Mouse (Mus musculus) layer of hippocampus, adult 9-11 months (tissue): ENCODE measurements around the gene Gm28230.

Source experiments
- DNase-seq: peaks from one replicate; pipeline ENCODE4 v3.0.0; 2022

The Gm28230 gene

DNA sequence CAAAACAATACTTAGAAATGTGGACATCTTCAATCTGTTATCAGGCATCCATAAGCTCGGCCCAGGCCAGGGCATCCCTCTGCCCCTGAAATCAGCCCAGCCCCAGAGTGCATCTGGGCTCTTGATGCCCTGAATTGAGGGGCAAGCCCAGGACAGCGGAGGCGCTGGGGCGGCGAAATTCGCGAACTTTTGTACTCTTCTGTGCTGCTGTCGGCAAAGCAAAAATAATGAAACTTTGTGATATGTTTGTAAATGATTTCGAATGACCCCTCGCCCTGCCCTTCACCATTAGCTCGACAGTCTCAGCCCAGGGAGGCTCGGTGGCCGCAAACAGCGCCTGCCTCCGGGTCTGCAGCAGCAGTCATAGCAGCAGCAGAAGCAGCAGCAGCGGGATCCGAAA, 1.4 kb upstream of the Gm28230 start:
- no peak for DNase-seq

DNA sequence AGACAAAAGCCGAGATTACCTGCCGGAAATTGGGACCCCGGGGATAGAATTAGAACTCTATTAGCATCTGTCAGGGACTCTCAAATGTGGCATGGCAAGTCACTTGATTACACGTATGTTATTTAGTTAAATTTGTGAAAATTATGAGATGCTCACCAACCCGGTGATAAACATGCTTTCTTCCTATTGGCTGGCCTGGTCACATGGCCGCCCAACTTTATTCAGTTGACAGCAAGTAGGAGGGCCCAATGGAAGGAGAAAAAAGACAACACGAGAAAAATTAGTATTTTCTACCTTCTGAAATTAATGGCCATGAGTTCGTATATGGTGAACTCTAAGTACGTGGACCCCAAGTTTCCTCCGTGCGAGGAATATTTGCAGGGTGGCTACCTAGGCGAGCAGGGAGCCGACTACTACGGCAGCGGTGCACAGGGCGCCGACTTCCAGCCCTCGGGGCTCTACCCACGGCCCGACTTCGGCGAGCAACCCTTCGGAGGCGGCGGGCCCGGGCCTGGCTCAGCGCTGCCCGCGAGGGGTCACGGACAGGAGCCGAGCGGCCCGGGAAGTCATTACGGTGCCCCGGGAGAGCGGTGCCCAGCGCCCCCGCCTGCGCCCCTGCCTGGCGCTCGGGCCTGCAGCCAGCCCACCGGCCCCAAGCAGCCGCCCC, 578 bp downstream of the Gm28230 start:
- no peak for DNase-seq

DNA sequence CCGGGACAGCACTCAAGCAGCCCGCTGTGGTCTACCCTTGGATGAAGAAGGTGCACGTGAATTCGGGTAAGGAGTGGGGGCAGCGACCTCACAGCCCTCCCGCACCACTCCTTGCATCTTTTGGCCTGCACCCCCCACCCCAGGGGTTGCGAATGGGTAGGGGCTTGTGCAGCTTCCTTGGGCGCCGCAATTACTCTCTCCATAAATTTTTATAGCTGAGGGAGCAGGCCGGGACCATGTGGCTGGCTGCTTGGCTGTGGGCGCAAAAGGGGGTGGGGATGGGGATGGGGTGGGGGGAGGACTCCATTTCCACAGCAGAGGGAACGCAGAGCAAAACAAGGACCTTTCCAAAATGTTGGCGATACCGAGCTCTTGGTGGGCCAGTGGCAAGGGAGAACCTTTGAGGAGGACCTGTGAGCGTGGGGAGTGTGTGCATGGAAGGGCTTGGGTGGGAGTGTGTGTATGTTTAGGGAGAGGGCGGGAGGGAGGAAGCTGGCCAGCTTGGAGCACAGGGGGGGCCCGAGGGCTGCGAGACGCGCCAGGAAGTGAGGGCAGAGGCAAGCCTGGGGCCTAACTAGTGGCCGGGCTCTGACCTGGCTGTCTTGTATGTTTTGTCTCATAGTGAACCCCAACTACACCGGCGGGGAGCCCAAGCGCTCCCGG, 1.2 kb downstream of the Gm28230 start:
- no peak for DNase-seq

DNA sequence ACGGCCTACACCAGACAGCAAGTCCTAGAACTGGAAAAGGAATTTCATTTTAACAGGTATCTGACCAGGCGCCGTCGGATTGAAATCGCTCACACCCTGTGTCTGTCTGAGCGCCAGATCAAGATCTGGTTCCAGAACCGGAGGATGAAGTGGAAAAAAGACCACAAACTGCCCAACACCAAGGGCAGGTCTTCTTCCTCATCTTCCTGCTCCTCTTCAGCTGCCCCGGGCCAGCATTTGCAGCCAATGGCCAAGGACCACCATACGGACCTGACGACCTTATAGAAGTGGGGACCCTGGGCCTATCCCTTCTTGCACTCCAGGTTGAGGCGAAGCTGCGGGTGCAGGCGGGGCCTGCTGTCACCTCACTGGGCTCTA, 1.8 kb downstream of the Gm28230 start:
- no peak for DNase-seq

DNA sequence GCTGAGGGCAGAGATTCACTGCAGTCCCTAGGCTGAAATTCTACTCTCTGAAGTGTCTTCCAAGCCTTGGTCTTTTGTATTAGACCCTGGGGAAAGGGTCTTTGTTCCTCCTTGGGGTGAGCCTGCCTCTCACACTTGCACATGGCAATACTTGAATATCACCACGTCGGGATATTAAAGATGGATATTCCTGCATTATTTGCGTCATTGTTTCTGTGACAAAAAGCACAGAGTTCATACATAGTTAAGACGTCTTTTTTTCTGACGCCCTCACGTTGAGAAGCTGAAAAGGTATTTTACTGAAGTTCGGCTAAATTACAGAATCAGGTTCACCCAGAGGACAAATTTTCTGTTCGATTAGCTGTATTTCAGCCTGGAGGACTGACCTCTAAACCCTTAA, 3.8 kb downstream of the Gm28230 start:
- no peak for DNase-seq

DNA sequence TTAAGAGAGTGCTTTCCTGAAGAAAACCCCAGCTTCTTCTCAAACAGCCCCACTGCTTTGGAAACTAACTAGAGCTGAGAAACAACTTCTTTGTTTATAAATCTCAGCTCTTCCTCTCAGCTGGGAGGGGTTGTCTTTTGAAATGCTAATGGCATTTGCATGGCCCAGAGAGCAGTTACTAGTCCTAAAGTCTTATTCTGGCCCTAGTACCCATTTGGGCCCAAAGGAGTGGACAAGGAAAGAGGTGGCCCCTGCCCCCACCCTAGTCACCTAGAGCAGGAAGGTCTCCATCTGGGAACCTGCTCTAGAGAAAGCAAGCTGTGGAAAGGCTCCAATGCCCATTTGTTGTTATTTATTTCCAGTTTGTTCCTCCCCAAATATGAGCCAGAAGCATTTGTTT, 4.5 kb downstream of the Gm28230 start:
- DNase-seq: no peak

DNA sequence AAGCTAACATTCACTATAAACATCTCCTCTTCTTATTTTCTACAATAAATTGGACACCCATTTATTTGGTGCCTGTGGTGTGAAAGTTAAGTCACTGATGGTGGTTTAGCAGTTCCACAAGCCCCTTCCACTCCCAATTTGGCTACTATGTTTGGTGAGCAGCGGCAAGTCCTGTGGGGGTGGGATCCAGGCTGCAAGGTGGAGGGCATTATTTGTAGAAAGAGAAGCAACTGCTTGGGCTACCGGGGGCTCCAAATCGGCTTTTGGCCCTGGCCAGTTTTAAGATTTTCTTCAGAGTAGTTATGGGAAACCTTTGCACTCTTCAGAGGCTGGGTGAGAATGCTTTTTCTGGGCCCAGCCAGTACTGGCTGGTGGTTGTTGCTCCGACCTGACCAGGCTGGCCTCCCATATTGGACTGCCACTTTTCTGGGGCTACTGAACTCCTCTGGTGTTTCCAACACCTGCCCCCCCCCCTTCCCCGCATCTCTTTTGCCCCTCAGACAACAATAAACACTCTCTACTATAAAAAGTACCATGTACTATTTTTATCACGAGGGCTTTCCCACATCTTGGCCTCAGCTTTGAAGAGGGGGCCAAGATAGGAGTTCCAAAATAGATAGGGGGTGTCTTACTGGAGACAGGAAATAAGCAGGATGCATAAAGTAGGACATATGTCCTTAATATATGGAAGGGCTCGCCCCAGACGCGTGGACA, 5.4 kb downstream of the Gm28230 start:
- DNase-seq: no peak

DNA sequence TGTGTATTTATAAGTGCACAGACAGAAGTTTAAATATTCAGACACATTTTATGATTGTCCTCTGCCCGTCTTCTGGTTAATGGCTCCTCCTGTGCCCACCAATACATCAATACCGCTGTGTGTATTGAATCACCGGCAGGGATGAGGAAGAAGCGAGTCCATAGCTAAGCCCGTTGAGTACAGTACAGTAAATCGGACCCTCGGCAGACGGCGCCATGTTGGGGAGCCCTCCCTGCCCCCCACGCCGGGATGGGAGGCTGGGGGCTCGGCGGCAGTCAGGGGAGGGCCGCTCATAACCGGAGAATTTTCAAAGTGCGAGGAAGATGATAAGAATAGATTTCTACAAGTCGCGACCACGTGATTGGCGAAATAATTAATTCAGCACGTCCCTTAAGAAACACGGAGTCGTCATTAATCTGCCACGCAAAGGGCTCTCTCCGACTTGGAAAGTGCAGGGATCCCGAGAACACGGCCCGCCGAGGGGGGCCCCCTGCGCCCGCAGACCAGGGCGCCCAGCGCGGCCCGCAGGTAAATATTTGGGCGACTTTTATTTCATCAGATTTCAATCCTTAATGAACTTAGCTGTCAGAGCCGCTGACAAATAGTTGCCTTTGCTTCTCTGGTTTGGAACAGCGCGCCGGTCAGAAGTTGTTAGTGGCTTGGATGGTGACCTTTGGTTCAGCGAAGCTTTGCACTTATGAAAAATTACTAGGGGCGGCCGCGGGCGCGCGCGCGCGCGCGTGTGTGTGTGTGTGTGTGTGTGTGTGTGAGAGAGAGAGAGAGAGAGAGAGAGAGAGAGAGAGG, 6.2 kb downstream of the Gm28230 start:
- no peak for DNase-seq

DNA sequence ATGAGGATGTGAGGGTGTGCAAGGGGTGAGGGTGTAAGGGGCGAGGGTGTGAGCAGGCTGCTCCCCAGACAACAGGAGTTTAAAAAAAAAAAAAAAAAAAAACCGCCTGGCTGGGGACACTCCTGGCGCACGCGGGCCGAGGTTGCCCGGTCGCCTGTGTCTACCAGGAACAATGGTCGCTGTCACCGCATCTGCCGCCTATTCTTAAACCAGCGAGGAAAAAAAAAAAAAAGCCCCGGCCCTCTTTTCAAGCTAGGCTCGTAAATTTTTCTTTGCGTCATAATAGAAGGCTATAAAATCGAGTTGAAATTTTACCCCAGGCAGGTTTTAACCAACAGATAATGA, 6.8 kb downstream of the Gm28230 start:
- DNase-seq: no peak

DNA sequence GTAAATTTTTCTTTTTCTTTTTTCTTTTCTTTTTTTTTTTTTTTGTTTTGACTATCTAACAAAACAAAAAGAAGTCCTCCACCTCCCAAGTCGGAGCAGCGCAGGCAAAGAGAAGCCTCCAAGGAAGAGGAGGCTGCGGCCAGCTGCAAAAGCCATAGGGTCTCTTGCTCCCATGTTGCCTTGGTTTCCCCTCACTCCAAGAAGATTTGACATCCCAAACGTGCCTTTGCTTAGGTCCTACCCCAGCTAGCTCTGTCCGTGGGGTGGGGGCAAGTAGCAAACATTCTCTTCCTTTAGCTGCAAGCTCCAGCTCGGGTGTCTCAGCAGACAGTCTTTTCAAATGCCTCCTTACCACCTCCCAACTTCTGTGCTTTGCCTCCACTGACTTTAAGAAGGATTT, 7.2 kb downstream of the Gm28230 start:
- no peak for DNase-seq

DNA sequence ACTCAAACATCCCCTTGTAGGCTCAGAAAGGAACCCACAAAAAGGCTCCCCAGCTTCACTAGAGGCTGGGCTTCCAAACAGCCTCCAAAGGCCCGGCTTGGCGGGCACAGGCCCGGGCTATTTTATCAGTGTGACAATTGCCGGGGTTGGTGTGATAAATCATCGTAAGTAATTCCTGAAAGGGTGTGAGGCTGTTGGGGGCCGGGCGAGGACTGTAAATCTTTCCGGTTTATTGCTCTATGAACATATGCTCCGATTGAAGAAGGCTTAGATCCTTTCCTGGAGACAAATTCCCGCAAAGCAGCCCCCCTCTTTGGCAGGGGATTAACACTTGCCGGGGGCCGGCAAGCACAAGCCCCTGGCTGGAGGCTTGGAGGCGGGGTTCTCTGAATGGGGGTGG, 7.9 kb downstream of the Gm28230 start:
- no peak for DNase-seq

DNA sequence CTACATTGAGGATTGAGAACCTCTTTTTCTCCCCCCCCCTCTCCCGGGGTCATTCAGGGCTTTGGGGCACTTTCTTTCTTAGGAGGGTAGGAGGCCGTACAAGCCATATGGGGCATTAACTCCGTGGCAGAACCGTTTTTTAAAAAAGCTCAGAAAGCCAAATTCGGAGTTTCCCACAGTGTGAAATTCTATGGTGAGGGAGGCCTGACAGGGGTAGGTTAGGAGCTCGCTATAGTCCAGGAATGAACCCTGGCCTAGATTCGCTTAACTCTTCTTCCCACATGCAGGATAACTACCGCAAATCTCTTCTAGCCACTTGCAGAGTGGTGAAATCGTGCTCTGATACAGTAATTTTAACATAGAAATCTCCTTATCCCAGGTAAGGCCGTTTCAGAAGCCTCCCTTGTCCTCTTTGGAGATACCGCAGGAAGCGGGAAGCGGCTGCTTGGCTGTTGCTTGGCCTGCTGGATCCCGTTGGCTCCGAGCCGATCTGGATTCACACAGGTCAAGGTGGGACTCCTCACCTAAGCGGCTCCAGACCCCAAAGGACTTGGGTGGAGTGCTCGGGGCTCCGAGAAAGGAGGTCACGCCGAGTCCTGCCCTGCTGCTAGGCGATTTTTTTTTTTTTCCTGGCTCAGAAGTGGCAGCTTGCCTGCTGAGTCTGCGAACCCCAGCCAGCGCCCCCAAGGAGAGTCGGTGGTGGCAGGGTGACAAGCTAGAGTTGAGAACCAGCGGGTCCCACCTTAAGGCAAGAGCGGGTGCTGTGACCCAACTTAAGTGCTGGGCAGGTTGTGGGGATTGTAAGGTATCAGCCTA, 8.7 kb downstream of the Gm28230 start:
- no peak for DNase-seq

DNA sequence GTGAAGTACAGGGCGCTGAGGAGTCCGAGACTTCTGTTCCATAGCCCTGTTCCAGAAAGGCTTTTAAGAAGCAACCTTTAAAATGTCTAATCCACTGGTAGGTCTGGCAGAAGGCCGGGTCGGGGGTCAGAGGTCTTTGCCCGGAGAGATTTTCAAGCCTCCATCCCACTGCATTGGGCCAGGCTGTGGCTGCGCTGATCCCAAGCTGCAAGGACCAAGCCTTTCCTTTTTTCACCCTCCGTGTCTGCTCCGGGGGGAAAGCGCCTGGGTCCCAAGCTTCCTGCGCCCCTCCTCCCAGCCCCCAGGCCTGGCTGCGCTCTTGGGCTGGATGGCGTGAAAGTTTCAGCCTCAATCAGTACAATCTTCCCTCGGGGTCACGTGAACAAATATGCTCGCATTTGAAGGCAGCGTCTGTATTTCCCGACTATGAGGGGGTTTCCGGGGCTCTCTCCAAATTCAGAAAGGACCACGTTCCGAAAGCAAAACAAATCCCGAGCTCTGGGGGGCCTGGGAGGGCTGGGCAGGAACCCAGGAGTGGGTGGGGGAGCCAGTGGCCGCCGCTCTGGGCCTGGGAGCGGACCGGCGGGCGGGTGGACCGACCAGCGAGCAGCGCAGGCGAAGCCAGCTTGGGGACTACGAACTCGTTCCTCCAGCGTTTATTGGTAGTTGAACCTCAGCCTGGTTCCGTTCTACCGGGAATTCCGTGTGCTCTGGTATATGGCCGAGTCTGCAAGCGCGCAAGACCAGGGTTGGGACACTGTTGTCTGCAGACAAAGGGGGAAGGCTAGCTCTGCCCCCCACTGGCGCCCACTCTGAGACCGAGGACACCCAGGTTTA, 9.5 kb downstream of the Gm28230 start:
- DNase-seq: no peak

DNA sequence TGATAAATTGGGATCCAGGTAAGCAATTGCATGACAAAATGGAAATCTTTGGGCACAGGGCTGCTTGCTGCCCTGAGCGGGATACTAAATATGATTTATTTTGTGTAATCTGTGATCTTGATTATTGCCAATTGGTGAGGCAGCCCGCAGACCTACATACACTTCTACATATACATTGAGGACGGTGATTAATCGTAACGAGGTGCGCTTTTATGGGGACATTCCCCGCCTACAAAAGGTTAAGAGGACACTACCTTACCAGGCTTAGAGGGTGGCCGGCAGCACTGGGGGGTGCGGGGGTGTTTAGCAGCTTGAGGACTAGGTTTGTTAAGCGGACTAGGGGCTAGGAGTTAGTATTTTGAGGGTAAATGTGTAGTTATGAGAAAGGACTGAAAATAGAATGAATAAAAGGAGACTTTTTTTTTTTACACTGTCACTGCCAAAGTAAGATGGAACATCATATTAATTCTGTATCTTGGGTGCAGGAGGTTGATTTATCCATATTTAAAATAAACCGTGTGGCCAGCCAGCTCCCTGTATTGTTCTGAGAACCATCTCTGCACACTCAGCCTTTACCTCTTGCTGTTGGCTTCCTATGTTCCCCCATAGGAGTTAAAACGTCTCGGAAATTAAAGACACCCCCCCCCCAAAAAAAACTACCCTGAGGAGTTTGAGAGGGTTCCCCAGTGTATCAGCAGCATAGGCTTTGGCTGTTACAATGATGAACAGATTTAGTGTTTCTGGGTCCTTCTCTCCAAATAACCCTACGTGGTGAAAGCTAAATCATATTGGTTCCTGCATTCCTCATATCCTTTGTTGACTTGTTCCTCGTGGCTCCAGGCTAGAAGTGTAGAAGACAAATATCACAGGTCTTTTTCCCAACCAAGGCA, 10.4 kb downstream of the Gm28230 start:
- DNase-seq: no peak

DNA sequence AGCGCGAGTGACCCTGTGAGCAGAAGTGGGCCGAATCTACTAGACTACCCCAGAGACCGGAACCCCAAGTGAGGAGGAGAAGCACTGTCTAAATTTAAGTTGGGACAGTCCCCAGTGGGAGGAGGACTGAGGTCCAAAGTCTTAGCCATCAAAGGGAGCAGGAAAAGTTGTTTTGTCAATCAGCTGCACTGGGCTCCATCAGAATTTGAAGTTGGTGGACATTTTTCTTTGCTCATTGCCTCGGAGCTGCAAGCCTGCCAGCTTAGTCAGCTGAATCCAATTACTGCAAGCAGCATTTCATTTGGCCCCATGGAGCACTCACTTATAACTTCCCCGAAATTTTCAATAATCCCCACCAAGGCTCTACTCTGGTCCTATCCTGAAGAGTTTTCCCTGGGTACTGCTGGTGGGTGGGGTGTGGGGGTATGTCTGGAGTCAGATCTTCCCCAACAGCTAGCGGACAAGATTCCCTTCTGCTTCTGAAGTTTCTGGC, 11.1 kb downstream of the Gm28230 start:
- no peak for DNase-seq

DNA sequence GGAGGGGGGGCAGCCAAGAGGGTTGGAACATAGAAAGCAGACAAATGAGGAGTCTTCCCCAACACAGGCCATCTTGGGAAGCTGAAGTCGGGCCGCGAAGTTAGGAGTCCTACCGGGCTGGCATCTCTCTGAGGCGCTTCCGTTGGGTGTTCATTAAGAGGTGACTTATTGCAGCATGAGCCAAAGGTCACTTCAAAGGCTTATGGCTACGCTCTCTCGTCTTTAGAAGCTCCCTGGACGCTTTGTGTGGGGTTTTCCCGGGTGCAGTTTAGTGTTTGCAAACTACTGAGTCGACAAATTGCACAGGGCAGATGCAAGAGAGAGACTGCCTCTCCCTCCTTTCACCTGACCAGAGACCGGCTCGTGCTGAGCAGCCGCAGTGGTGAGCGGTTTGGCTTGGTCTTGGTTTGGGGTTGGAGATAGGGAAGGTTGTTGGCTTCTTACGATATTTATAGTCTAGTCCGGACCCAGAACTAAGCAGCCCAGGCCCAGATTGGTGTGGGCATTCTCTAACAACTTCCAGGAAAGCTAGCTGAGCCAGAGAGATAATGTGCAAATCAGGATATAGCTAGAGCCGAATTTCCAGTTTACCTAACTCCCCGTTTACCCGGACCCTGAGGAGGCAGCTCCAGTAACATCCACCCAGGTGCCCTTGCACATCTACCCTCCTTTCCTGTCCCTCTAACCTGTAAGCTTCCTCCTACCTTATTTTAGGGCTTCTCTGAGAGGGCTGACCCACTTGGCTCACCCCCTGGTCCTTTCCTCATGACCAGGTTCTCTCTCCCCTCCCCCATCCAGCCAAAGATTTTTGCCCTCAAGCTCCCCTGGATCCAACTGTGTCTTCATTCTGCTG, 12.3 kb downstream of the Gm28230 start:
- no peak for DNase-seq

DNA sequence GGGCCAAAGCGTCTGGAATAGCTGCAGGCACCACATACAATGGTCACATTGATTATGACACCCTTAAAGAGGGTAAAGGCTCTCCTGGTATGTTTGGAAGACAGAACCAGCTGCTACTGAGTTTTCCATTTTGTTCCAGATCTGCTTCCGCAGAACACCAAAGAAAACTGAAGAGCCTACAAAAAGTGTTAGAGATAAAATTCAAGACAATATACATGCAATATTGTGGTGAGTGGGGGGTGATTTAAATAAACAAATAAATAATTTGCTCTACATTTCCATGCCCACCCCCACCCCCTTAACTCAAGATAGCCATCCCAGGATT, 12.9 kb downstream of the Gm28230 start:
- no peak for DNase-seq

DNA sequence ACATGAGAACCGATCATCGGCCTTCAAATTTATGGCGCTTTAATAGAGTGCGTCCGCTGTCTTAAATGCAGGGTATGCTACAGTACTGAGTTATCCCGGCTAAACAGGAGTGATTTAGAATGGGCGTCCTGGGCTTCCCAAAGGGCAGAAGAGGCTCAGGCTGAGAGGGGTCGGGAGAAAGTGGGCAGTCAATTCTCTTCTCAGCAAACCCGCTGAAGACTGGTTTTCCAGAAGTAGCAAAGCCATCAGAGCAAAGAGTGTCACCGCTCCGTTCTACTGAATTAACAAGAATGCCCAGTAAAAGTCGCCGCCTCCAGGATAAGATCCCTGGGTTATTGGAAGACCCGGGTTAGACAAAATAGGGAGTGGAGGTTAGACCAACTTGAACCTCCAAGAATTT, 13.3 kb downstream of the Gm28230 start:
- DNase-seq: no peak

DNA sequence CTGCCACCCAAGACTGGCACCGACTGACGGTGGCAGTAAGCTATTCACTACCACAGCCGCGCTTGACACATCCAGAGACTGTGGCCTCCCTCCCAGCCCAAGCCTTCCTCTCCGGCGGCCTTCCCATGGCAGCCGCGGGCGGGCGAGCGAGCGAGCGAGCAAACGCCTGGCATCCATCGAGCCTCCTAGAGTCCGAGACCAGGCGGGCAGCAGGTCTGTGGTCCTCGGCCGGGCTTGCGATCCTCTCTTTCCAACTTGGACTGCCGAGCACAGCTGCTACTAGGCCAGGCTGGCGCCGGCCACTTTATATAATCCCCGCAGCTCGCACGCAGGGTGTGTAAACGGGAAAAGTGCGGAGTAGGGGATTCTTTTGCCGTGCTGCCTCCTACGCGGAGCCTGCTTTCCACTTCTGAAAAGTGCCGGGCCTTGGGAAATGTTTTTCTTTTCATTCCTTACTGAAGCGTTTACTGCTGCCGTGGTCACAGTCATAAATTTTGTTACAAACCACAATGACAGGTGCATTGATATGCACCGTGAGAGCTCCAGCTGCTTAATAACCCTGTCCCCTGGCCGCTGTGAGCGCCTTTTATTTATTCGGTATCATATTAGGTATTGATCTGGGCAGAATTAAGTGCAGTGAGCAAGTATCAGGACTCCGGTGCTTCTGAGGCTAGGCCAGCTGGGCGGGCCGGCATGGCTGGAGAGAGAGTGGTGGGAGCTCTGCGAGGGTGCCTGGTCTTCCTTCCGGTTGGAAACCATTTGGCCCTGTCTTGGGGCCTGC, 14.0 kb downstream of the Gm28230 start:
- DNase-seq: no peak
